Mouse (Mus musculus) liver, postnatal 0 days (tissue): Measurements from ENCODE around the gene Agbl5.

Experiments used
- CTCF ChIP-seq: sonication (generic); IDR thresholded peaks from 2 replicates; pipeline ENCODE4 v1.5.1; 2016; ENCODE audit warnings: antibody characterized with exemption, low read depth
- EP300 ChIP-seq: IDR thresholded peaks from 2 replicates; pipeline ENCODE4 v1.6.1; 2016; ENCODE audit warnings: antibody characterized with exemption, low read depth, mild to moderate bottlenecking

- TF ChIP-seq EP300 (no peak), CTCF (no peak)
These were observed 34.6 kb downstream of the Agbl5 start for GRCm38 (mm10) chr5:30923119-30923518.
